Mouse (Mus musculus) hindbrain, embryonic 16.5 days (tissue): Measurements from ENCODE around the gene Numbl. TPM values are rescaled to one million over a fixed set of nuclear protein-coding genes. Genes with fewer than 3 reads are reported as not detected.

Experiments used
- ATAC-seq: fragments of 200-750 bp; cut with Nextera tagmentation; 2 replicates; pipeline ENCODE4 v1.8.0; 2017; ENCODE audit warnings: moderate TSS enrichment, moderate library complexity
- H3K27ac ChIP-seq: fragments of 300-500 bp; sonication (generic); 2 replicates; pipeline ENCODE4 v1.5.1; 2014; ENCODE audit warnings: low read depth, mild to moderate bottlenecking, control low read depth, low read length, moderate library complexity
- H3K27me3 ChIP-seq: fragments of 300-500 bp; sonication (generic); replicated peaks from 2 replicates; pipeline ENCODE4 v1.6.1; 2014; ENCODE audit warnings: low read length; ENCODE audit not compliant: control insufficient read depth, insufficient read depth
- H3K36me3 ChIP-seq: fragments of 300-500 bp; sonication (generic); 2 replicates; pipeline ENCODE4 v1.6.1; 2014; ENCODE audit warnings: mild to moderate bottlenecking, low read length, moderate library complexity, mixed read lengths; ENCODE audit not compliant: control insufficient read depth, insufficient read depth
- H3K4me1 ChIP-seq: fragments of 300-500 bp; sonication (generic); 2 replicates; pipeline ENCODE4 v1.6.1; 2014; ENCODE audit warnings: low read depth, low read length; ENCODE audit not compliant: control insufficient read depth, insufficient read depth
- H3K4me2 ChIP-seq: fragments of 300-500 bp; sonication (generic); 2 replicates; pipeline ENCODE4 v1.6.1; 2014; ENCODE audit warnings: mild to moderate bottlenecking, low read length, control low read depth, moderate library complexity
- H3K4me3 ChIP-seq: fragments of 300-500 bp; sonication (generic); 2 replicates; pipeline ENCODE4 v1.5.1; 2014; ENCODE audit warnings: mild to moderate bottlenecking, low read length, control low read depth, moderate library complexity
- H3K9ac ChIP-seq: fragments of 300-500 bp; sonication (generic); 2 replicates; pipeline ENCODE4 v1.6.1; 2014; ENCODE audit warnings: low read depth, mild to moderate bottlenecking, control low read depth, low read length, moderate library complexity
- H3K9me3 ChIP-seq: fragments of 300-500 bp; sonication (generic); 2 replicates; pipeline ENCODE4 v1.6.1; 2014; ENCODE audit warnings: mild to moderate bottlenecking, low read length, moderate library complexity; ENCODE audit not compliant: control insufficient read depth
- WGBS: fragments of 180-500 bp; shearing (Covaris S2); extraction: QIAGEN DNeasy Blood & Tissue Kit; methylation state at CpG from one replicate; pipeline ENCODE4 v1.1.7; 2014; 5-methylcytosine and 5-hydroxymethylcytosine counted together
- polyA plus RNA-seq: library from polyadenylated mRNA; unstranded; fragments of >200 nt; fragmentation: Nextera tagmentation; extraction: Ambion mirVana; gene quantifications from 2 replicates; pipeline ENCODE4 v1.2.1, GENCODE M21; 2015

Numbl gene
- polyA plus RNA-seq, 1 experiment from 2014 or later, result 54.4 TPM

DNA sequence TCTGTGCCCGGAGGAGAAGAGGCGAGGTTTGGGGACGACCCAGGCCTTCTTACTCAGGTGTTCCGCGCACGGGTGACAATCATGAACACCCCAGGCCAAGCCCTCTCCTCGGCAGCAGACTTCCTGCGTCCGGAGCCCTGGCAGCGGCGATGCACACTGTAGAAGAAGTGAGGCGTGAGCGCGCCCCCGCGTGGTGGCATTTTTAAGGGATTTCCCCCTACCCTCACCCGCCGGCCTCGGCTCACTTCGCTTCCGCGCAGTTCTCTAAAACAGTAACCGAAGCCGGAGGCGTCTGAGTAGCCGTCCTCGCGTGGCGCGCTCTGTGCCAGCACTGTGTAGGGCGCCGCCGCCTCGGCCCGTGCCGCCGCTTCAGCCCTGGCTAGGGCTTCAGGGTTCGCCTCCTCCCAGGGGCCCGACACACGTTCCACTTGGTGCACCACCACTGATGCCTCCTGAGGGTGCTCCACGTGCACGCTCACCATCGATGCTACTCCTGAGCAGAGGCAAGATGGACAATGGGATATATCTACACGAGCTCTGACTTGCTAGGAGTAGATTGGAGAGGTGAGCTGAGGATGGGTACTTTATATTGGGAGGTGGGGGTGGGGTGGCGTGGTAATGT lies 71.2 kb downstream of the Numbl start:
- Histone ChIP-seq H3K27ac (no peak overlapping the region), H3K4me1 (peaks cover 39% of the 10 kb centered on the region), H3K27me3 (peaks cover 81% of the 10 kb centered on the region), H3K4me3 (peak overlapping the region; percentile 12), H3K4me2 (peak overlapping the region; percentile 33), H3K9me3 (no peaks in the 10 kb centered on the region), H3K9ac (no peak overlapping the region; the same call in 1 of the 2 replicates), H3K36me3 (no peaks in the 10 kb centered on the region)
- peak; percentile 43 for ATAC-seq
- 4% methylated on average over 45 of the region's 45 CpGs for WGBS

- 21% methylated on average over 17 of the region's 17 CpGs for WGBS
- Histone ChIP-seq H3K27me3 (peaks cover 83% of the 10 kb centered on the region), H3K4me2 (no peak overlapping the region), H3K36me3 (no peaks in the 10 kb centered on the region), H3K4me1 (peaks cover 39% of the 10 kb centered on the region), H3K27ac (no peak overlapping the region), H3K9ac (no peak overlapping the region), H3K9me3 (no peaks in the 10 kb centered on the region), H3K4me3 (no peak overlapping the region; the same call in 1 of the 2 replicates)
- no peak for ATAC-seq
Measured at GRCm38 (mm10) chr7:27329981-27330380, 71.7 kb downstream of the Numbl start.

DNA sequence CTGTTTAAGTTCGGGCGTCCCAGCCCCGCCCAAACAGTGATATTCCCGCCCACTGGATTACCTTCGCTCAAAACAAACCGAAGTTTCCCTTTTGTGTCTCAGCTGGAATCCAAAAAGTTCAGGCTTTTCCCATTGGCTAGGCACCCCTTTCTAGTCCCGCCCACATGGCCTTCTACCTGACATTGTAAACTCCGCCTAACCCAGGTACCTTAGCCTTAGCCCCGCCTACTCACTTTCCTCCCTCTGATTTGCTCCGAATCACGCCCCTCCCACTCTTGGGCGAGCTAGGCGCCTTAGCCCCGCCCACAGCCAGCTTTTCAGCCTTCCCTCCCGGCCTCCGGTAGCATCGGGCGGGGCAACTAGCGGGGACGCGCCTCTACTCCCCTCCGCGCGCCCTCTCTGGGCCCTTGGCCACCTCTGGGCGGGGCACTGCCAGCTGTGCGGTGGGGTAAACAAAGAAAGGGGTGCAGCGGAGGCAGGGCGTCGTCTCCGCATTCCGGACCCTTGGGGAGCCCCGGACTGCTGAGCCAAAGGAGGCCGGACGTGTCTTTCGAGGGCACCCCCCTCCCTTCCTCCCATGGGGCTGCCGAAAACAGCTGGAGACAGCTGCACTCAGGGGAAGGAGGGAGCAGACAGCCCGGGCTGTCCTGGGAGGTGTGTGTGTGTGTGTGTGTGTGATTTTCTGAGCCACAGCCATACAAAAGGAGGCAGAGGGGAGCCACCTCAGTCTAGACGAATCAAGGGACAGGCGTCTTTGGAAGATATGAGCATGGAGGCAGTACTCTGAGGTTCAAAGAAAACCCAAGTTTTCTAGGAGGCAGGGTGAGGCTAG lies 72.7 kb downstream of the Numbl start:
- WGBS, result 0% methylated on average over 39 of the region's 39 CpGs
- no peaks in the 10 kb centered on the region for H3K9me3 ChIP-seq
- H3K27me3 ChIP-seq, result peaks cover 87% of the 10 kb centered on the region
- no peak for ATAC-seq
- no peak overlapping the region for H3K27ac ChIP-seq
- H3K4me3 ChIP-seq, result peak overlapping the region; percentile 37
- peak overlapping the region; percentile 58 for H3K4me2 ChIP-seq
- H3K36me3 ChIP-seq, result no peaks in the 10 kb centered on the region
- H3K4me1 ChIP-seq, result peaks cover 34% of the 10 kb centered on the region
- 0 out of 2 replicates have a peak overlapping the region, but pooled peaks have one; percentile 33 for H3K9ac ChIP-seq

DNA sequence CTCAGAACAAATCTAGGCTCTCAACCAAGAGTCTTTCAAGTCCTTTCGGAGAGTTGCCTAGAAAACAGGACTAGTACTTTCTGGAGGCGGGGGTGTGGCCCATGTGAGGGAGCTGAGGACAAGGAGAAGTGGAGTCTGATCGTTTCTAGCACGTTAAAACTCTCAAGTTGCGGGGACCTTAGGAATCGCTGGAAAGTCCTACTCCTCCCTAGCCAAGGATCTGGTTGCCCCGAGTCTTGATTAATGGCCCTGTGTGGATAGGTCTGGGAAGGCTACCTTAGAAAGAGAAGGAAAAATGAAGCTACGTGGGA lies 73.3 kb downstream of the Numbl start:
- WGBS, result 3% methylated on average over 8 of the region's 8 CpGs
- Histone ChIP-seq H3K36me3 (no peaks in the 10 kb centered on the region), H3K27me3 (peaks cover 85% of the 10 kb centered on the region), H3K9ac (no peak overlapping the region), H3K4me3 (no peak overlapping the region), H3K4me1 (peaks cover 34% of the 10 kb centered on the region), H3K9me3 (no peaks in the 10 kb centered on the region), H3K4me2 (peak overlapping the region; percentile 58), H3K27ac (no peak overlapping the region)
- no peak for ATAC-seq

Other genes starting within 250 kb of the Numbl start
- not detected in 2 replicates for gene Cyp2a12, start 229.4 kb upstream of the Numbl start, polyA plus RNA-seq
- 0.16 and 0.34 TPM in 2 replicates for gene Cyp2f2, start 138.5 kb upstream of the Numbl start, polyA plus RNA-seq
- gene Cyp2t4, start 104.7 kb upstream of the Numbl start, polyA plus RNA-seq, result 0.13 and 0.30 TPM in 2 replicates
- gene Egln2, start 91.6 kb upstream of the Numbl start, polyA plus RNA-seq, result 92.7 and 102 TPM in 2 replicates
- 112 and 118 TPM in 2 replicates for gene Rab4b, start 79.5 kb upstream of the Numbl start, polyA plus RNA-seq
- gene Gm21983, start 77.3 kb upstream of the Numbl start, polyA plus RNA-seq, result not detected in 2 replicates
- 30.3 and 40.5 TPM in 2 replicates for gene Mia, start 77.3 kb upstream of the Numbl start, polyA plus RNA-seq
- gene BC024978, start 62.7 kb upstream of the Numbl start, polyA plus RNA-seq, result 2.7 and 3.7 TPM in 2 replicates
- 177 and 194 TPM in 2 replicates for gene Snrpa, start 62.2 kb upstream of the Numbl start, polyA plus RNA-seq
- 5.7 and 5.9 TPM in 2 replicates for gene Itpkc, start 29.8 kb upstream of the Numbl start, polyA plus RNA-seq
- 21.8 and 23.9 TPM in 2 replicates for gene Coq8b, start 25.4 kb upstream of the Numbl start, polyA plus RNA-seq
- 14.1 and 17.2 TPM in 2 replicates for gene Ltbp4, start 79.3 kb downstream of the Numbl start, polyA plus RNA-seq
- gene Shkbp1, start 97.6 kb downstream of the Numbl start, polyA plus RNA-seq, result 31.6 and 38.0 TPM in 2 replicates
- not detected in 2 replicates for gene Gm20479, start 99.0 kb downstream of the Numbl start, polyA plus RNA-seq
- gene Sptbn4, start 189.3 kb downstream of the Numbl start, polyA plus RNA-seq, result 3.1 and 3.7 TPM in 2 replicates
- 23.4 and 23.7 TPM in 2 replicates for gene Blvrb, start 189.5 kb downstream of the Numbl start, polyA plus RNA-seq
- gene Sertad3, start 215.3 kb downstream of the Numbl start, polyA plus RNA-seq, result 9.7 and 10.7 TPM in 2 replicates
- 9.8 and 11.4 TPM in 2 replicates for gene Sertad1, start 228.5 kb downstream of the Numbl start, polyA plus RNA-seq
- gene Prx, start 240.9 kb downstream of the Numbl start, polyA plus RNA-seq, result 1.8 and 1.9 TPM in 2 replicates